Mouse (Mus musculus) effector memory CD4-positive, alpha-beta T cell, adult 5 months (primary cell): ENCODE results near the gene Nlrp4e. TPM values are rescaled to one million over a fixed set of nuclear protein-coding genes. Genes with fewer than 3 reads are reported as not detected.

Source experiments
- polyA plus RNA-seq: library from polyadenylated mRNA; unstranded; fragments of 100-300 nt; shearing (Covaris generic); gene quantifications from one replicate; pipeline ENCODE4 v1.2.1, GENCODE M21; 2017

Gene Nlrp4e
- polyA plus RNA-seq = not detected

DNA sequence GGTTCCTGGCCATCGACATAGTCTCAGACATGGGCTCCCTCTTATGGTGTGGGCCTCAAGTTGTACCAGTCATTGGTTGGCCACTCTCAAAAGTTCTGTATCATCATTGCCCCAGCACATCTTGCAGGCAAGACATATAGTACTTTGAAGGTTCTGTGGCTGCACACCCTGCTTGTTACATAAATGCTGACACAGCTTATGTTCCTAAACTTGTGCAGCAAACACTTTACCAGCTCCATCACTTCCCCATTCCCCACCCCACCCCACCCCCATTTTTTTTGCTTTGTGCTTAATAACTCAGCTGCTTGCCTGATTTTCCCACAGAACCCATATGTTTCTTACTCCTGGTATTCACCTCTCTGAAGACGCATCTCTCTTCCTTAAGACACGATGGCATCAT, at the start of gene Nlrp4e:
TSS of gene Nlrp4e (plus strand) at position 301 of the 400 bp plus-strand sequence.

DNA sequence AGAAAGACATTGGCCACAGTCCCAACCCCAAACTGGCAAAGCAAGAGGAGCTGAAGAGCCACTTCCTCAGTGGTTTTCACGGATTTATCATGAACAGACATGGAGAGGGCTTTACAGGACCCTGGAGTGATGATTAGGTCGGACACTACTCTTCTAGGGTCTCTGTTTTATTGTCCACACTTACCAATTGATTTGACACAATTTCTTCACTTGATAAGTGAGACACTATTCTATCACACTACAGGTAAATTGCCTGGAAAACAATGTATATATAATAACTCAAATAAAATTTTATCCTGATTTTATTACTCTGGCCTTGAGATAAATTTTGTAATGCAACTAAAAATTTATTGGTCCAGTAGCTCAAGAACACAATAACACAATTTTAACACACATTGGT, 49.4 kb upstream of the Nlrp4e start, which contains the start of gene Vmn1r166:
TSS of gene Vmn1r166 (minus strand) at position 101 of the 400 bp plus-strand sequence.

DNA sequence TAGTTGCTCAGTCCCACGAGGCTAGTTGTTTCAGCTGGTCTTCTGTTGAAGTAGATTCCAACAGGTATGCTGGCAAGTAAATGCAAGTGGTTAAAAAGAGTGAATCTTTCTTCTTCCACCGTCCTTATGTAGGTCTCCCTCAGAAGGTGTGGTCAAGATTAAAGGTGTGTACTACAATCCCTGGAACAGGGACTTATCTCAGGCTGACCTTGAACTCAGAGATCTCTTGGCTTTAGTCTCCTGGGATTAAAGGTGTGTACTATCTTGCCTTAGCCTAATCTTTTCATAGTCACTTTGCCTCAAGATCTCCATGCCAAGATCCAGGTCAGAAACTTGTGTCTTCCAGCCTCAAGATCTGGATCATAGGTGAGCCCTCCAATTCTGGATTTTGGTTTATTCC, 22.2 kb upstream of the Nlrp4e start, which contains the start of gene Gm6902:
TSS of gene Gm6902 (minus strand) at position 101 of the 400 bp plus-strand sequence.

DNA sequence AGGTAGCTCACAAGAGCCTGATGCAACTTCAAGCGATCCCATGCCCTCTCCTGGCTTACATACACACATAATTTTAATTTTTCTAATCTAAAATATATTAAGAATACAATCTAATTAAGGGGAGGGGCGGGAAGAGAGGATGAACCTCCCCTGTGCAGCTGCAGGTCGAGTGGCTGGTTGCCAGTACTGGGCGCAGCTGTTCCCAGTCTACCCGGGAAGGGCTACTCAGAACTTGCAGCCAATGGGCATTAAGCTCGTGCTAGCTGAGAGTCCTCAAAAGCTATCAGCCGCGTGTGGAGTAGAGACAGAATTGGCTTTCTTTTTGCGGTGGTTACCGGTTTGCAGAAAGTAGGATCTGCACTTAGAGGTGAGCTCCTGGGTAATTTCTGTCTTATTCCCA, 84.6 kb downstream of the Nlrp4e start, which contains the start of gene Nlrp5:
TSS of gene Nlrp5 (plus strand) at position 301 of the 400 bp plus-strand sequence.

Other genes starting within 250 kb of the Nlrp4e start
- not detected for gene Vmn1r163, start 245.7 kb upstream of the Nlrp4e start, polyA plus RNA-seq
- gene Gm8720, start 233.7 kb upstream of the Nlrp4e start, polyA plus RNA-seq = not detected
- not detected for gene Gm10662, start 156.7 kb upstream of the Nlrp4e start, polyA plus RNA-seq
- not detected for gene Vmn1r165, start 83.9 kb upstream of the Nlrp4e start, polyA plus RNA-seq
- not detected for gene Vmn1r166, start 49.5 kb upstream of the Nlrp4e start, polyA plus RNA-seq
- gene Gm6902, start 22.3 kb upstream of the Nlrp4e start, polyA plus RNA-seq = 0.40 TPM
- not detected for gene Nlrp5, start 84.7 kb downstream of the Nlrp4e start, polyA plus RNA-seq
- not detected for gene Vmn1r167, start 206.0 kb downstream of the Nlrp4e start, polyA plus RNA-seq
- 0.09 TPM for gene Vmn1r168, start 238.5 kb downstream of the Nlrp4e start, polyA plus RNA-seq